Mouse (Mus musculus): ENCODE measurements around the gene Pygo2.

The Pygo2 gene

DNA sequence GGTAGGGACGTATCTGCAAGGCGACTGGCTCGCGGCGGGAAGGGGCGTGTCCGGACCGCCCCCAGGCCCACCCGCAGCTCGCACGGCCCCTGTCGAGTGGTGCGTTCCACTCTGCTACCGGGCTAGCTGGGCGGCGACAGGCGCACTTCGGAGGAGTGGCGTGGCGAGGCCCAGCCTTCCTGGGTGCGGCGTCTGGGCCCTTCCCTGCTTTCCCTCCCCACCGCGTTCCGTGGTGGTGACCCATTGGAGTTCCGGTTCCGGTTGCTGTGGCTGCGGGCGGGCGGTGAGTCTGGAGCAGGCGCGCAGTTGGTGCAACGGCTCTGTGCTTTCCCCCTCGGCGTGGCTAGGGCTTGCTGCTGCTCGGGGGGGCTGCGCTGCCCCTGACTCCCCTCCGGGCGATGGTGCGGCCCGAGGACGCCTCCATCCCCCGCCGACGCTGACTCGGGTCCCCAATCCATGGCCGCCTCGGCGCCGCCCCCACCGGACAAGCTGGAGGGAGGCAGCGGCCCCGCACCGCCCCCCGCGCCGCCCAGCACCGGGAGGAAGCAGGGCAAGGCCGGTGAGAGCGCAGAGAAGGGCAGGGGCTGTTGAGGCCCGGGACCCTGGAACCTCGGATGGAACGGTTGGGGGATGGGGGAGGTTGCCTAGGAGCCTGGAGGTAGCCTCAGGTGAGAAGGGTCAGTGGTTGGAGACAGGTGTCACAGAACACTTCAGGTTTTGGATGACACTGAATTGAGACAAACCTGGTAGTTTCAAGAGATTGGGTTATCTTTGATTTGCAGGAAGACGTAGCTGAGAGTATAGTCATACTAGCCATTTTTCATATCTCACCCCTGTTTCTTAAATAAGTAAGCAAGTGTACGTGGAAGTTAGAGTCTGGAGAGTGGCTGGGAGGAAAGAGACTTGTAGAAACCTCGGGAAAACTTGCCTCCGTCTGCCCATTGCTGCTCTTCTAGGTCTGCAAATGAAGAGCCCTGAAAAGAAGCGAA is at the start of gene Pygo2:
Pygo2 (plus strand) TSS at position 44 of the 989 bp plus-strand sequence.
- DNase-seq = peak; percentile 95

DNA sequence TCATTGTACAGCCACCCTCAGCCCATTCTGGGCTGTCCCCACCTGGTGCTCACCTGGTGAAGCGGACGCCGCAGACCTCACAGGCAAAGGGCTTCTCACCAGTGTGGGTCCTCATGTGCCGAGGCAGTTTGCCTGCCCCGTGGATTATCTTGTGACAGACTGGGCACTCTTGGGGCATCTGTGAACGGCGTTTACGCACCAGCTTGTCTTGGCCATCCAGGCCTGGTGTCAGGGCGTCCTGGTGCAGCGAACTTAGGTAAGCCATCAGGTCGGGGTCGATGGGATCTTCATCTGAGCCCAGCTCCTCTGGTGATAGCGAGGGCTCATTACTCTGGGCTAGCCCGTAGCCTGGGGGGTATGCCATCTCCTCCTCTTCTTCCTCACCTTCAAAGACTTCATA is 49.7 kb upstream of the Pygo2 start:
- DNase-seq = no peak

DNA sequence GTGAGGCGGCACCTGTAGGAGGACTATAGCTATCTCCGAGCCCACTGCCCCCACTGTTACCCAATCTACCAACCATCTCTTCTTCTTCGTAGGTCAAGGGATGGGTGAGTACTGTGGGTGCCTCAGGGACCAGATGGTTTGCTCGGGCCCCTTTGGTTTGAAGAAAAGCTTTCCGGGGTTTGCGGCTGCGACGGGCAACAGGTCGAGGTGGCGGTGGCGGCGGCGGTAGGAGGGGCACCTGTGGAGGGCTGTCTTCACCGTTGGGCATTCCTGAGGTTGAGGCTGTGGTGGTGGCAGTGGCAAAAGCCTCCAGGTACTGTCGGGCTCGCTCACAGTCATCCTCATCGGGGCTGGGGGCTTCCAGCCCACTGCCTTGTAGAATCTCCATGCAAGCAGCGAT is 49.3 kb upstream of the Pygo2 start:
- no peak for DNase-seq

DNA sequence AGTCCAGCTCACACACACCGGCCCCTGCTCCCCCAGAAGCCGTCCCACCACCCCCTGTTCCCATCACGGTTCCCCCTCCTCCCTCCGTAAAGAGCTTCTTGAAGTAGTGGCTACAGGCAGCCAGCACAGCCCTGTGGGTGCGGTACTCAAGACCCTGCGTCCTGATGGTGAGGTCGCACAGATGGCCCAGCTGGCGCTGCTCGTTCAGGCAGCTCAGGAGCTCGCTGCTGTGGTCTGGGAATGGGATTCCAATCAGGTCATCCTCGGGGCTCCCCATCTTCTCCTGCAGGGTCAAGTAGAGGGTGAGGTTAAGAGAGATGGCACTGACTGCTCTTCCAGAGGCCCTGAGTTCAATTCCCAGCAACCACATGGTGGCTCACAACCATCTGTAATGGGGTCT is 48.8 kb upstream of the Pygo2 start:
- no peak for DNase-seq

DNA sequence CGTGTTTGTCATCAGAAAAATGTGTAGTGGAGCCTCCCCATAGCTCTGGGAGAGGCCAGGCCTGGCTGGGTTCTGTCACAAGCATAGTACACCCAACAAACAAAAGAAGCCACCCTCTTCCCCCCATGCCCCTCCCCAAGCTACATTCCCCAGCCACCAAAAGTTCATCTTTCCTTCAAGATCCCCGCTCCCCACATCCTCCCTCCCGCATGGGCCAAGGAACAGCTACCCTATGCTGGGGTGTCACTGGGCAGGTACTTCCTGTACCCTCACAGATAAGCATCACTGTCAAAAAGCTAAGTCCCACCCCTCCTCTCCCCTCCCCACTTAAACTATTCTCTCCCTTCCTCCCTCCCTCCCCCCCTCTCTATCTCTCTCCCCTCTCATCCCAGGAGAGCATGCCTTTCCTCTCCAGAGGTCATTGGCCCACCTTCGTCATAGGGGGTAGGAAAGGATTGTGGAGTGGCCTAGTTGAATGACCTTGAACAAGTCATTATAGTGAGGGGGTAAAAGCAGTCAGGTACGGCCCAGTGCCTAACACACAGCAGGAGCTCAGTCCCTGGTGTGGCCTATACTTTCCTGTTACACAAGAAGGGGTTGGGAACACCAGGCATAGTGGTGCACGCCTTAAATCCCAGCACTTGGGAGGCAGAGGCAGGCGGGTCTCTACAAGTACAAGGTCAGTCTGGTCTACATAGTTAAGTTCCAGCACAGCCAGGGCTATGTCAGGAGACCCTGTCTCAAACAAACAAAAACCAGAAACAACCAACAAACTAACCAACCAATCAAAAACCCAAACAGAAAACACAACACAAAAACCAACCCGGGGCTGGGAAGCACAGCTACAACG is 47.8 kb upstream of the Pygo2 start:
- DNase-seq = no peak

DNA sequence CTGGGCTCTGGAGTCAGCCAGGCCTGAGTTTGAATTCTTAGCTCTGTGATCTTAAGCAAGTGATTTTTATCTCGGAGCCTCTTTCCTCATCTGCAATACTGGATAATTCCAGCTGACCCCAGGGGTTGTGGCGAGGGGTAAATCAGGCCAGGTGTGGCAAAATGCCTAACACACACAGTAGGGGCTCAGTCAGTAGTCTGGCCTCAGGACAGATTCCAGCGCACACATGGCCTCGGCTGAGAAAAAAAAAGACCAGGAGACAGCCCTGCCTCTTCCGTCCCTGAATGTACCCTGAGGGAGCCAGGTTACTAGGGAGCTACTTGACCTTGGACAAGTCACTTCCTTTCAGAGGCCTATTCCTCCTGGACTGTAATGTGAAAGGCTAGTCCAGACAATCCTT is 47.1 kb upstream of the Pygo2 start:
- no peak for DNase-seq

DNA sequence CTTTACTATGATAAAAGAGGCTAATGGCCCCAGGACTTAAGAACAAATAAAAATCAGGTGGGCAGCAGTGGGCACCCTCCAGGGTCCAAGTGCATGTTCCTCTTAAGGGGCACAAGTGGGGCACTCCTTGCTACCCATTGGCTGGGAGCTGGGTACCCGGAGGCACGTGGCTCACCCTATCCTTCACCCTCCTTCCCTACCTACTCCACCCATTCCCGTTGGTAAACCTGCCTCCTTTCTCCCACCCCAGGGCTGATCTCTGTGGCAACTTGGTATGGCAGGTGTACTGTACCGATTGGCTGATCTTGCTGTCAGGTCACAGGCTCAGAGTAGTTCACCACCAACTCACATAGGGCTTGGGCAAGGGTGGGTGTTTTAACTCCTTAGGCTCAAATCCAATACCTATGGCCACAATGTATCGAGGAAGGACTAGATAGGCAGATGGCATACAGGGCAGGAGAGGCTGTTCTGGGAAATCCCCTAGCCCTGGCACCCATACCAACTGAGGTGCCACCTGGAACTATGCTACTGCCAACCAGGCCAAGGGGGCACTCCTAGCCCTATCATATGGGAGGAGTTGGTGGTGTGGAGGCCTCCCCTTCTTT is 46.3 kb upstream of the Pygo2 start:
- no peak for DNase-seq

DNA sequence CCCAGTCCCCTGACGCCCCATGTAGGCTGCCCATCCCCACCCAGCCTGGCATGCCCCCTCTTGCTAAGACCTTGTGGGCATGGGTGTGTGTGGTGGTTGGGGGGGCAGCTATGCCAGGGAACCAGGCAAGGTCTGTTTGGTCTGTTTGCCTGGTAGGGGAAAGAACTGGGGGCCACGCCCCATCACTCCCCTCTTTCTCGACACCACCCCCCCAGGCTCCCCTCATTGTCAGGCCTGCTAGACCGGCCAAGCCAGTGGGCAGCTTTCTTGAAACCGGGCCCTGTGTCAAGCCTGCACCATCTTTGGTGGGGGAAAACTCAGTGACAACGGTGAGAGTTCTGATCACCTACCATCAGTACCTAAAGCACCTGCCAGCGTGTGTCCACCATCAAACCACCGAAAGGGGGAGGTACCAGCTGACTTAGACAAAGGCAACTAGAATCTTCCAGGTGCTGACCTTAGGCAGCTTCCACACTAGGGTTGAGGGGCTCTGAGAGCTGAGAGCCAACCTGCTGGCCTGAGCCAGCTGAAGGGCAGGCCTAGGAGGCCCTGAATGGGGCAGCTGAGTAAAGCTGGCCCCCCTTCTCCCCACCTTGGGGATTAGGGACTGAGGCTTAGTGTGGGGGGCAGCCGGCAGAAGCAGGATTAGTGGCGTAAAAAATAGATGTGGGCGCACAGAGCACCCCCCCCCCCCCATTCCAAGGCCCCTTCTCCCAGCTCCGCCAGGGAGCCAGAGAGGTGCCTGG is 45.5 kb upstream of the Pygo2 start:
- no peak for DNase-seq

DNA sequence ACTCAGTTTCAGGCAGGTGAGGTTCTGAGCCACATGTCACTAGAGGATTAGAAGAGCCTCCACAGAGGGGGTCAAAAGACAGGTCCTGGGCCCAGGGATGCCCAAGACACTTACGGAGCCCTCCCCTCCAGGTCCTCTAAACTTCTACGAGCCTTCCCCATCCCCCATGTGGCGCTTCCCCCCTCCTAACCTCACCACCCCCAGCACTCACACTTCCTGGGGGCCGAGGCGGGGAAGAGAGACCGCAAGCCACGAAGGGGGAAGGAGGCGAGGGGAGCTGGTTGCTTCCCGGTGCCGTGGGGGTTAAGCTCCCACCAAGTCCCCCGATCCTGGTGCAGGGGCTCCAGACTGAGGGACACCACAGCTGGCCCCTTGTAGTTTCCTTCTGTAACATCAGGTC is 44.6 kb upstream of the Pygo2 start:
- DNase-seq = no peak

DNA sequence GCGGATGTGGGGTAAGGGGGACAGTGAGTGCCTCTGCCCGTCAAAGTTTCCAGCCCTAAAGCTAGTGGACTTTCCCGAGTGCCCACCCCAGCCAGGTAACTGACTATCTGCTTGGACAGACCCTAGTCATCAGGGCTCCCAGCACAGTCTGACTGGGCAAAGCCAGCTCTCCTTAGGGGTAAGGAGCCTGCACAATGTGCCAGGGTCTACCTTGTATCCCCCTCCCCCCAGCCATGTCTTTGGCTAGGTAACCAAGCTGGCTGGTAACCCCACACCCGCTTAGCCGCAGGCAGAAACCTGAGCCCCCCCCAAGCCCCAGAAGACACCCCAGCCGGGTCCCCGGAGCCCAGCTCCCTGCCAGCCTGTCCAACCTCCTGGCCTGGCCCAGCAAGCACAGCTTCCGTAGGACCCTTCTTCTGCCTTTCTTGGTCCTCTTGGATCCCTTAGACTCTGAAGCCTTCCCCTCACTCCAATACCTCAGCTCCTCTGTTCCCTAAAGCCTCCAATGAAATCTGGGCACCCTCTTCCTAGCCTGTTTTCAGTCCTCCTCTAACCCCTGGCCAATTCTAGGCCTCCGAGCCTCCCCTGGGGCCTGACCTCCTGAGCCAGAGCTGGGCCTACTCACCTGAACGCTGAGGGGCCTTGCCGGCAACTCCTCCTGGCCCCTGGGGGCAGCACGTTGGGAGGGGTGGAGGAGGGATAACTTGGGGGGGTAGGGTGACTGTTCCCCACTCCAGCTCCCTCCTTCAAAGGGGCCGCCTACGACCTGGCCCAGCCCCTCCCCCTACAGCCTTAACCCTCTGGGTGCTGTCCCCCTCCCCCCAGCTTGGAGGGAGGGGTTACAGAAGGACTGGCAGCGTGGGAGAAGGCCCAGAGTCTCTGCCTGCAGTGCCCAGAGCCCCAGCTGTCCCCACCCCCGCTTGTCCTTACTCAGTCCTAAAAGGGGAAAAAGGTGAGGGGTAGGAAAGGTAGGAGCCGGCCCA is 43.3 kb upstream of the Pygo2 start:
- DNase-seq = no peak

DNA sequence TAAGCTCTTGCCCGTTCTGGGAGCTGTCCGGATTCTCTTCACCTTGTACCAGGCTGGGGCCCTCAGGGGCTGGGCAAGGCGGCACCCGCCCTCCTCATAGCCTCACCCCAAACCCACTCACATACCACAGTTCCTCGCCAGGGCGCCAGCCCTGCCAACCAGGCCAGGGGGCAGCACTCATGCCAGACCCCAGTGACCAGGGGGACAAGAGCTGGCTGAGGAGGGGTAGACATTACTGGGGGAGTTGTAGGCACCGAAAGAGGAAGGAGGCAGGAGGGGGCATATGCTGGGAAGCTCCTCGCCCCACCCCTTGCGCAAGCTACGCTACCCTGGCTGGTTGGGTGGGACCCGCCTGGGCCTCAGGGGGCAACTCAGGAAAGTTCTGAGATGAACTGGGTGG is 42.4 kb upstream of the Pygo2 start:
- no peak for DNase-seq

DNA sequence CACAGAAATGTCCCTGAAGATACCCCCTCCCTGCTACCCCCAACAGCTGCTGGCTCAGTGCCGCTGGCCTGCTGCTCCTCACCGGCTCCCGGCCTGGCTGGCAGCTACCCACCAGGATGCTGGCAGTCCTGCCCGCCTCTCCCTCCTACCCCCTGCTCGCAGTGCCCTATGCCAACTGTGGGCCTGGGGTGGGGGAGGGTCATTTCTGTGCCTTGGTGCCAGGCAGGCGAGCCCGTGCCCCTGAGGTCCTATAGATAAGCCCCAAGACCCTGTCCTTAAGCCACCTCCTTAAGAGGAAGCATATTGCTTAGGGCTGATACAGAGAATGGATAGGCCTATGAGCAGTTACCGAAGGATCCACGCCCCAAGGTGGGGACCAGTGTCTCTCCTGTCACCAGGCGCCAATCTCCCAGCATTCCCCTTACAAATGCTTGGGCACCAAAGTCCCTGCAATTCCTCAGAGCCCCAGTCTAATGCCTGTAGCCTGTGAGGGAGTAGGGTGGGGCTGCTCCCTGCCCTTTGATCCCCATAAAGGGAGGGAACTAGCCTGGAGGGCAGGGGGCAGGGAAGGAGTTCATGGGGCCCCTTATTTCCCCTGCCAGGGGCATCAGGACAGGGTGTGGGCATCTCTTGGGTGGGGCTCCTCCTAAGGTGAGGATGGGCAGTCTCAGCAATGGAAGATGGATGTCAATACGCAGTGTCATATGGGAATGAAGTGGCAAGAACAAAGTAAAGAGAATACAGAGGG is 41.7 kb upstream of the Pygo2 start:
- no peak for DNase-seq

DNA sequence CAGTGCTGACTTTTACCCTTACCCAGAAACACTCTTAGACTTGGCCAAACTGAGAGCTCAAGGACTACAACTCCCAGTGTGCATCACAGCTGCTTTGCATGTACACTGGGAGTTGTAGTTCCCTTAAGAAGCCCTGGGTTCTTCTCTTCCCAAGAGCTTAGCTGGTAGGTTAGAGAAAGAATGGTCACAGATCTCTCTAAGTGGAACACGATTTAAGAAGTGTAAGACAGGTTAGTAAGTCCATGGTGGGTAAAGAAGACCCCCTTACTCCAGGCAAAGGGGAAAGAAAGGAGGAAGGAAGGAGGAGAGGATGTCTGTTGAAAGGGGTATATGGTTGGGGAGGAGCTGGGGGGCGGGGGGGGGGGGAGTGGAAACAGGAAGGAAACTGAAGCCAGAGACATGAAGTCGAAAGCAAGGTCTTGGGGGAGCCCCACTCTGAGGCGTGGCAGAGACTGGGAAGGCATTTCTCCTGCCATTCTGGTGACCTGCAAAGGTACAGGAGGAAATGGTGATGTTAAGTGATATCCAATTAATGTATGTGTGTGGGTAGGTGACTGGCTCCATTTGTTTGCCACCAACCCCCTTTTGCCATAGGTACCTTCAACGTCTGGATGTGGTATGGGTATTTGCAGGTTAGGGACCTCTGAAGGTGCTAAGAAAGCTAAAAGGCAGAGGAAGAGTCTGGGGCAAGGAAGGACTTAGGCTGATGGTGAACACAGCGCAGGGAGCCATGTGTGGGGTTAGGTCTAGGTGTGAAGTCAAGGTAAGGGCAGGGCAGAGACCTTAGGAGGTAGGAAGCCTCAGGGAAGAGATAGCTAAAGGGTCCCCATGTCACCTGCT is 40.9 kb upstream of the Pygo2 start:
- DNase-seq = no peak

DNA sequence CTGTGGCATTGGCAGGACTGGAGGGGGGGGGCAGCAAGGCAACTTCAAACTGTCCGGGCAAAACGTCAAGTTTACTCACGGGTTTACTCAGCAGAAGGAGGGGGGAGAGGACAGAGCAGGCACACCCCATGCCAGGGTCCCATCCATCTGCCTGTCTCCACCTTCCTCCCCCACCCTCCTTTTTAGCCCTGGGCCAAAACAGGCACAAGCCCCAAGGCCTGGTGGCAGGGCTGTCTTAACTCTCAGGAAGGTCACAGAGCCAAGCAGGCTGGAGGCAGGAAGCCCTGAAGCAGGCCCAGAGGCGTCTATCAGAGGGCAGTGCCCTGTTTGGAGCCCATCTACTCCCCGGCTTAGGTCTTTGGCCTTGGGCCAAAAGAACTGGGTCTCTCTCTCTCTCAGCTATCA is 39.9 kb upstream of the Pygo2 start:
- no peak for DNase-seq

DNA sequence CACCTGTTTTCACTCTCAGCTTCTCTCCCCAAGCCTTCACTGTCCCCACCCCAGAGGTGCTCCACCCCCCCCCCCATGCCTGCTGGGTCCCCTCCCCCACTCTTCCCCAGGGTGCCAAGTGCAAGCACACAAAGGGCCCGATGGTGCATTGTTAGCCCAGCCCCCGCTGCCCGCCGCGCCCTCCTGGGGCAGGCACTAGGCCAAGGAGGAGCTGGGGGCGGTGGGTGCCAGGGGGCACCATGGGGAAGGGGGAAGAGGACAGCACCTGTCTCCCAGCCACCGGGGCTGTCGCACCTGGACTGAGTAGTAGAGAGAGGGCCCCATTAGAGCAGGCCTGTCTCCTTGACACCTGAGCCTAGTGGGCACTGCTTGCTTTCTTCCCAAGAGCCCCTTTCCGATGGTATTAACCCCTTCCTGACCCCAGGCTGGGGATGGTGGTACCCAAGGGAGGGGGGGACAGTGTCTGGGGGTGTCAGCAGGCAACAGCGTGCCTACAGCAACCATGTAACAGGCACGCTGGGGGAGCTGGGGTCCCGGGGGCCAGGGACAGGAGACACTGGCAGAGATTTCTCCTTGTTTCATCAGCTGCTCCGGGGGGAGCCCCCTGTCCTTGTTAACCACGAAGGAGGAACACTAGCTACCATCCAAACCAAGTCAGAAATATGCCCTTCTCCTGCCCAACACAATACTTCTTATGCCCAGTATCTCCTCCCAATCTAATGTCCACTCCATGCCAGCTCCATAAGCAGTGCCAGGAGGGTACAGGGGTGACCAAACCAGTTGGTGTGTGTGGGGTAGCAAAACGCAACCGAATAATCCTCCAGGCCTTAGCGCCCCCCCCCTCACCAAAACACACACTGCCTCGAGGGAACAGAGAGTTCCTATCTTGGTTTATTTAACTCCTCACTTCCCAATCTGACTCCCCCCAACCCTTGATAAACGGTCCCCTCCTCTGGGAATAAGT is 39.0 kb upstream of the Pygo2 start:
- DNase-seq = no peak

DNA sequence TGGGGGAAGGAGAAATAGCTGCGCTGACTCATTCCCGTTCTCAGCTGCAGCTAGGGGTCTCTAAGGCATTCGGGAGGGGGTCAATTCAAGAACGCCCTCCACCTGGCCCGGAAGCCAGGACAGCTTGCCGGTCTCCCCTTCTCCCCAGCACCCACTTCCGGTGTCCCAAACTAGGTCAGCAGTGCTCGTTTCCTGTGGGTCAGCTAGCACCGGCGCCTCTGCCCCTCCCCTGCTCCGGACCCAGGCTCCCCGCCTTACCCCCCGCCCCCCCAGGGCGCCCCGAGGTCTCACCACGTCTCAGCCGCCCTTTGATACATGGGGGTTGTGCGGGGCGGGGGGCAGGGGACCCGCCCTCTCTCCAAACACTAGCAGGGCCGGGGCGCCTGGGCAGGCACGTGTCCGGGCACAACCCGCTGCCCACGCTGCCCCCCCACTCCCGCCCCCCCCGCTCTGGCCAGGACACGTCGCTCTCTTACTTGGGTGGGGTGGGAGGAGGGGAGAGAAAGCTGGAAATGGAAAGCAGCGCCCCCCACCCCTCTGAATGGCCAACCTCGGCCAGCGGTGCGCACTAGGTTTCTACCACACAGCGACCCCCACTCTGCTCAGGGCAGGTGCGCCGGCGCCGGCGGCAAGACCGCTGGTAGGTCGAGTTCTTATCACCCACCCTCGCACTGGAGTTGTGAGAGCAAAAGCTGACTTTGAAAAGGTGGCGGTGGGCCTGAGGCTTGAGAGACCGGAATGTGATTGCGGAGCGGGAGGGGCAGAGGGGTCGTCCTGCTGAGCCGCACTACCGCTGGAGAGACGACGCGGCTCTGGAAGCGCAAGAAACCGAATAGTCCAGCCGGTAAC is 38.1 kb upstream of the Pygo2 start:
- peak; percentile 58 for DNase-seq

DNA sequence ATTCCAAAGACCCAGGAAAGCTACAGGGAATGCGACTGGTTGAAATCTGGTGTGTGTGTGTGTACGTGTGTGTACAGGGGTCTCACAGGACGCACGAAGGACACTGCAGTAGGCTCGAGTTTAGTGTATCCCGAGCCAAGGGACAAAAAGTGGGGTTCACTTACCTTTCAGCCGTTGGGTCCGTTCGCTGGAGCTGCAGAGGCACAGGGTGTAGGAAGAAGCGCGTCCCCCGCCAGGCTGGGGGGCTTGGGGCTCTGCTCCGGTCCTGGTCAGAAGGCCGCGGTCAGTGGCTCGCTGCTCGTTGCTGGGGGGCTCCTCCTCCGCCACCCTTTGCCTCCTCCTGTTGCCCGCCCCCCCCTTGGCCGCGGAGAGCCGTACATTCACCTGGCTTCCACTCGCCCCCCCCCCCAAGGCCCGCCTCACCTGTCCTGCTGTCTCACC is 37.1 kb upstream of the Pygo2 start:
- DNase-seq = peak; percentile 42

Measured in lung, postnatal 14 days (tissue).